Mouse (Mus musculus) embryonic facial prominence, embryonic 10.5 days (tissue): ENCODE data around the gene Otub2. TPM values are rescaled to one million over a fixed set of nuclear protein-coding genes. Genes with fewer than 3 reads are reported as not detected.
"Not testable (repeated sequence)": the region's sequence is repeated elsewhere in the genome, so short reads cannot be mapped to it uniquely, and the experiment has no call there.

ENCODE experiments used
- DNase-seq: peaks from one replicate; pipeline ENCODE4 v3.0.0-alpha.2; 2017; ENCODE audit warnings: low spot score
- H3K27ac ChIP-seq: fragments of 300-500 bp; sonication (generic); replicated peaks from 2 replicates; pipeline ENCODE4 v1.5.1; 2016; ENCODE audit warnings: mild to moderate bottlenecking
- H3K27me3 ChIP-seq: fragments of 300-500 bp; sonication (generic); replicated peaks from 2 replicates; pipeline ENCODE4 v1.6.1; 2016; ENCODE audit warnings: low read depth, mild to moderate bottlenecking; ENCODE audit not compliant: poor library complexity, severe bottlenecking
- H3K36me3 ChIP-seq: fragments of 300-500 bp; sonication (generic); replicated peaks from 2 replicates; pipeline ENCODE4 v1.6.1; 2016; ENCODE audit warnings: mild to moderate bottlenecking, moderate library complexity
- H3K4me1 ChIP-seq: fragments of 300-500 bp; sonication (generic); 2 replicates; pipeline ENCODE4 v1.6.1; 2016
- H3K4me3 ChIP-seq: fragments of 300-500 bp; sonication (generic); 2 replicates; pipeline ENCODE4 v1.5.1; 2016; ENCODE audit warnings: mild to moderate bottlenecking, moderate library complexity
- H3K9me3 ChIP-seq: fragments of 300-500 bp; sonication (generic); 2 replicates; pipeline ENCODE4 v1.6.1; 2016; ENCODE audit warnings: mild to moderate bottlenecking
- WGBS: fragments of 180-500 bp; shearing (Covaris S2); methylation state at CpG from one replicate; pipeline ENCODE4 v1.1.7; 2016; 5-methylcytosine and 5-hydroxymethylcytosine counted together
- polyA plus RNA-seq: library from polyadenylated mRNA; unstranded; fragments of >200 nt; fragmentation: Nextera tagmentation; extraction: Ambion mirVana; gene quantifications from 2 replicates; pipeline ENCODE4 v1.2.1, GENCODE M21; 2016

Otub2 gene
- polyA plus RNA-seq, 1 experiment from 2014 or later: 8.7 TPM

DNA sequence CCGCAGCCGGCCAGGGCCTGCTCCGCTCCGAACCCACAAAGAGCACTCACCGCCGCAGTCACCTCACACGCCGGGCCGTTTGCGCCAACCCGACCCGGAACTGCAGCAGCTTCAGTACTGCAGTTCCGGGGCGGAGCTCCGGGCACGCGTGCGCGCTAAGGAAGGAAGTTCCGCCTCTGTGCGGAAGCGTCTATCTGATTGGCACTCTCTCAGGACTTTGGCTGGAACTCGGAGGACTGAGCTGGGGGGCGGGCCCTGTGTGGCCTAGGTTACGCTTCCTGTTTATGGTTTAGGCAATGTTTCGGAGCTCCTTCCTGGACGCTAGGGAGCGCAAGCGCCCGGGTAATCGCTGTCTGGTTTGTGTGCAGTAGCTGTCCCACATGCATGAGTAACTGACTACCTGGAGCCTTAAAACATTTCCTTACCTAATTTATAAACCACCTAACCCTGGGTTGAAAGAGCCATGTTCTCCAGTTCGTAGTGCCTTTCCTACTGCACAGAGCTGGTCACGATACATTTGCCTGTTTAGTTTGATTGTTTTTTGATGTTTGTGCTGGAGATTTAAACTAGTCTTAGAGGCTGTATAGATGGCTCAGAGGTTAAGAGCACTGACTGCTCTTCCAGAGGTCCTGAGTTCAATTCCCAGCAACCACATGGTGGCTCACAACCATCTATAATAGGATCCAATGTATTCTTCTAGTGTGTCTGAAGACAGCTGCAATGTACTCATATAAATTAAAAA lies 37.4 kb downstream of the Otub2 start, which contains the start of gene Ddx24:
Gene Ddx24, minus strand, starts transcription at position 102 of the 742 bp plus-strand sequence.
- Histone ChIP-seq H3K9me3 (no peaks in the 10 kb centered on the region), H3K27ac (peak within 1 kb of the TSS; percentile 87), H3K4me1 (peaks cover 26% of the 10 kb centered on the region), H3K4me3 (peak within 1 kb of the TSS; percentile 97), H3K27me3 (no peaks in the 10 kb centered on the region), H3K36me3 (peaks cover 26% of the 10 kb centered on the region)
- DNase-seq: peak; percentile 99
- 2% methylated on average over 33 of the region's 33 CpGs for WGBS

DNA sequence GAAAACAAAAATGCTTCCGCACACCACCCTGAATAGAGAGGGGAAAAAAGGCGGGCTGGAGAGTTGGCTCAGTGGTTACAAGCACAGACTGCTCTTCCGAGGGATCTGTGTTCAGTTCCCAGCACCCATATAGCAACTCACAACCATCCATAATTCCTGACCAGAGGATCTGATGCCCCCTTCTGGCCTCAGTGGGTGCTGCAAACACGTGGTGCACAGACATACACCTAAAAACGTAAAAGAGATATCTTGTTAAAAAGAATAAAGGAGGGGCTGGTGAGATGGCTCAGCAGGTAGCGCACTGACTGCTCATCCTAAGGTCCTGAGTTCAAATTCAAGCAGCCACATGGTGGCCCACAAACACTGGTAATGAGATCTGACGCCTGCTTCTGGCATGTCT lies 38.2 kb downstream of the Otub2 start:
- H3K4me3 ChIP-seq: no peak overlapping the region
- no peak overlapping the region for H3K27ac ChIP-seq
- H3K27me3 ChIP-seq: no peaks in the 10 kb centered on the region
- peaks cover 20% of the 10 kb centered on the region for H3K36me3 ChIP-seq
- WGBS: 87% methylated on average over 7 of the region's 7 CpGs
- H3K9me3 ChIP-seq: no peaks in the 10 kb centered on the region
- peaks cover 22% of the 10 kb centered on the region for H3K4me1 ChIP-seq
- DNase-seq: no peak

DNA sequence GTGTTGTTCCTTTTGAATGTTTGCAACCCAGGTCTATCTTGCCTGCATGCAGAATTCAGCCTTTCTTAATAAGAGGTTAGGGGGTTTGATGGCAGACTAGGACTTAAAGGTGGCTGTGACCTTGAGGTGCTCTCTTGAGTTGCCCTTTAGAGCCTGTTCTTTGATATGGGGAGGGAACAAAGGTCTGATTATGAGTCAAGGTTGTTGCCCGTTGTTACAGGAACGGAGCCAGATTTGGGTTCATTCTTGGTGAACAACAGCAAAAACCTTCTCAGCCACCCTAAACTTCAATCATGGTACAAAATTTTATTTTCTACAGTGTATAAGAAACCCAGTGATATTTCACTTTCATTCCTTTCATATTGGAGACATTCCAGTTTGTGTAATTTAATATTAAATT lies 44.9 kb downstream of the Otub2 start:
- no peaks in the 10 kb centered on the region for H3K9me3 ChIP-seq
- no peak overlapping the region for H3K27ac ChIP-seq
- H3K36me3 ChIP-seq: no peaks in the 10 kb centered on the region
- peaks cover 5% of the 10 kb centered on the region; the same call in 1 of the 2 replicates for H3K4me1 ChIP-seq
- DNase-seq: no peak
- 94% methylated on average over 2 of the region's 2 CpGs for WGBS
- H3K27me3 ChIP-seq: no peaks in the 10 kb centered on the region
- no peak overlapping the region for H3K4me3 ChIP-seq

DNA sequence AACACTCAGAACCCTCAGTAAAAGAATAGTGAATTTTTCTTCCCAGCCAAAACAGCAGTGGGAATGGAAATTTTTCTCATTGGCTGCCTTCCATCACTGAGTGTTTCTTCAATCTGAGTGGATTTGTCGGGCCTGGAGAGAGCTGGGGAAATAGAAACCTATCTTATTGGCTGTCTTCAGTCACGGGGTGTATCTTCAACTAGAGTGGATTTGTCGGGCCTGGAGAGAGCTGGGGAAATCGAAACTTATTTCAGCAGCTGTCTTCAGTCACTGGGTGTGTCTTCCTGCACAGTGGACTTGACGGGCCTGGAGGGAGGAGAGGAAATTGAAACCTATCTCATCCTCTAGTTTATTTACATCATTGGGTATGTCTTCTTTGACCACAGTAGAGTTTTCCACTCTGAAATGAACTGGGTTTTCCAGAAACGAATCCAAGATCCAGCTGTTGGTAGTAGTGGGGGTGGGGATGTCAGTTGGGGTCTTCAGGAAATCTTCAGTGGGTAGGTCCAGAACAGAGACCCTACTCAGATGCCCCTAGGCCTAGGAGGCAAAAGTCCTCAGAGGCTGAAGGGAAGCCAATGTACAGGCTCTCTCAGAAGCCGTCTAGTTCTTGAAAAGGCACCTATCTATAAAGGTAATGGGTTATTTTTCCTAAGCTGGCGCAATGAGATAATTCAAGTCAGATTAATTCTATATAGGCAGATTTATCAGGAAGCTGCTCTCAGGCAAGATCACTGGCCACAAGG lies 45.7 kb downstream of the Otub2 start, which contains the start of gene Ifi27:
Gene Ifi27, plus strand, starts transcription at position 226 of the 746 bp plus-strand sequence.
- WGBS: 75% methylated on average over 8 of the region's 8 CpGs
- Histone ChIP-seq H3K4me1 (peaks cover 5% of the 10 kb centered on the region; the same call in 1 of the 2 replicates), H3K27me3 (no peaks in the 10 kb centered on the region), H3K9me3 (no peaks in the 10 kb centered on the region), H3K27ac (no peak within 1 kb of the TSS), H3K36me3 (no peaks in the 10 kb centered on the region), H3K4me3 (no peak within 1 kb of the TSS)
- DNase-seq: no peak

DNA sequence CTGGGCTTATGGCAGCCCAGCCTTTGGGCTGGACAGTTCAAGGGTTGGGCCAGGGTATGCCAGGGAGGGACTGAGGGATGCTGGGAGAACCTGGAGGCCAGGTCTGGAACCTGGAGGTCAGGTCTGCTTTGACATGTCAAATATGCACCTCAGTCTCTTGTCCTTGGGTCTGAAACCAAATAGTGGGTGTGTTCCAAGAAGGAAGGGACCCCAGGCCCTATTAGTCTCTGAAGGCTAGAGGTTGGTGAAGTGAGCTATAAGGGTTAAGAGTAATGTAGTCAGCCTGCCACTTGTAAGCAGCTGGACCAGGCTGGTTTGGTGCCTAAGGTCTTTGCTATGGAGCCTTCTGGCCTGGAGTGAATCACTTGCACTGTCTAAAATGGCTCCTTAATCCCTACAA lies 46.4 kb downstream of the Otub2 start:
- no peak overlapping the region for H3K27ac ChIP-seq
- no peaks in the 10 kb centered on the region for H3K36me3 ChIP-seq
- no peaks in the 10 kb centered on the region for H3K27me3 ChIP-seq
- H3K4me1 ChIP-seq: peaks cover 5% of the 10 kb centered on the region; the same call in 1 of the 2 replicates
- DNase-seq: no peak
- H3K9me3 ChIP-seq: no peaks in the 10 kb centered on the region
- H3K4me3 ChIP-seq: no peak overlapping the region

DNA sequence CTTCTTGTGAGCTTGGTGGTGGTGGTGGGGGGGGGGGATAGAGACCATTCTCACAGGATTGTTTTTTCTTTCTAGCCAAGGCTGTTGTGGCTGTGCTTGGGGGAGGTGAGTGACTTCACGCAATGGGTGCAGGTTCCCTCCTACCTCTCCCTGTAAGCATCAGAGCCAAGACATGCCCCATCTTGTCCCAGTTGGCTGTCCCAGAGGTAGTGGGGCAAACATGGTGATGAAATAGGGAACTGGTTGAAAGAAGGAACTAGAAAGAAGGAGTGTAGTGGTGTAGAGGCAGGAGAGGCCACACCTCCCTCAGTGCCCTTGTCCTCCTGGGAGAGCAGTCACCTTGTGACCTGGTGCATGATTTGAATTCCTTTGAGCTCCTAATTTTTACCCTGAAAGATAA lies 49.1 kb downstream of the Otub2 start:
- no peaks in the 10 kb centered on the region for H3K36me3 ChIP-seq
- WGBS: 88% methylated on average over 1 of the region's 1 CpGs
- DNase-seq: no peak

DNA sequence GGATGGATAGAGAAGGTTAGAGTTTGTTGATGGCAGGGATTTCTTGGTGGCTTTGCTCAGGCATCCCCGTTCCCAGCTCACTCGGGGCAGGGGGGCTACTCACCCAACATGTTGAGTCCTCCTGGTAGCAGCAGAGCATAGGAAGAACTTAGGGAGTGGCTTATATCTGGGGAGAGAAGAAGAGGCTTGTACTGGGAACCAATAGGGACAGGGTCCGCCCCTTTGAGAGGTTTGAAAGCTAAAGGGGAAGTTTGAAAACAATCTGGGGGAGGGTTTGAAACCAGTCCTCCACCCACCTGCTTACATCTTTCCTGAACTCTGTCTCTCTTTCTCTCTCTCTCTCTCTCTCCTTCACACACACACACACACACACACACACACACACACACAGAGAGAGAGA lies 55.0 kb downstream of the Otub2 start, which contains the start of gene Ifi27l2a:
Gene Ifi27l2a, minus strand, starts transcription at position 157 of the 400 bp plus-strand sequence.
- H3K36me3 ChIP-seq: no peaks in the 10 kb centered on the region
- WGBS: 59% methylated on average over 3 of the region's 3 CpGs
- H3K27ac ChIP-seq: no peak within 1 kb of the TSS
- no peaks in the 10 kb centered on the region for H3K27me3 ChIP-seq
- no peak for DNase-seq
- H3K9me3 ChIP-seq: no peaks in the 10 kb centered on the region
- H3K4me1 ChIP-seq: no peaks in the 10 kb centered on the region
- H3K4me3 ChIP-seq: no peak within 1 kb of the TSS

More for the DNA sequence above, 49.1 kb downstream of the Otub2 start:
- Histone ChIP-seq H3K27ac (no peak overlapping the region), H3K27me3 (no peaks in the 10 kb centered on the region), H3K9me3 (no peaks in the 10 kb centered on the region), H3K4me3 (no peak overlapping the region), H3K4me1 (peaks cover 5% of the 10 kb centered on the region; the same call in 1 of the 2 replicates)

DNA sequence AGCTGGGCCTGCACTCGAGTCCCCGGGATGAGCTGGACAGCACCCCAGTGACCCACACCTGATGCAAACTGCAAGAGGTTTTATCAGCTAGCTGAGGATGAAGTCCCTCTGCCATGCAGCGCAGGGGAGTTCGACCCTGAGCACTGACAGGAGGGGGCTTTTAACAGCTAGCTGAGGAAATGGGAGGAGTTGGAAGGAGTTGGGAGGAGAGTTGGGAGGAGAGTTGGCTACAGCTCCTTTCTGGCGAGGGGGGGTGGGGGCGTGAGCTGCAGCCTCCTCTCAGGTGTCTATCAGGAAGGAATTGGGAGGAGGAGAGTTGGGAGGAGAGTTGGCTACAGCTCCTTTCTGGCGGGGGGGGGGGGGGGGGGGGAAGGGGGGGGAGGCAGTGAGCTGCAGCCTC lies 55.8 kb downstream of the Otub2 start:
- H3K4me3 ChIP-seq, H3K4me1 ChIP-seq, H3K27me3 ChIP-seq, H3K27ac ChIP-seq, H3K9me3 ChIP-seq, DNase-seq, H3K36me3 ChIP-seq: not testable (repeated sequence)
- WGBS: 42% methylated on average over 6 of the region's 7 CpGs

DNA sequence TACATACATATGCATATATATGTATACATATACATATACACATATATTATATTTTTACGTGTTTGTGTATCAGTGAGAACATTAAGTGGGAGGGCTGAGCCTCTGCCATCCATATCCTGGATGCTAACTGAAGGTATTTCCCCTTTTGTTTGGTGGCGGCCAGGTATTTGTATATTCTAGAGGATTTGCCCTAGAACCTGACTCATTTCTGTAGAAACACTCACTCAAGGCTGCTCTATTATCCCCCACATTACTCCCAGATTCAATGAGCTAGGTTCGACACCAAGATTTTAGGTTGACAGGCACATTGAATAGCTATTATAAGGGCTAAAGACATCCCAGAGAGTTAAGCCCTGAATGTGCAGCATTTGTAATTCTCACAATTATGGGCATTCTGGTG lies 56.6 kb downstream of the Otub2 start:
- Histone ChIP-seq H3K36me3 (no peaks in the 10 kb centered on the region), H3K4me1 (no peaks in the 10 kb centered on the region), H3K27ac (no peak overlapping the region), H3K9me3 (no peaks in the 10 kb centered on the region), H3K4me3 (no peak overlapping the region), H3K27me3 (no peaks in the 10 kb centered on the region)
- WGBS: 72% methylated on average over 3 of the region's 3 CpGs
- DNase-seq: no peak

DNA sequence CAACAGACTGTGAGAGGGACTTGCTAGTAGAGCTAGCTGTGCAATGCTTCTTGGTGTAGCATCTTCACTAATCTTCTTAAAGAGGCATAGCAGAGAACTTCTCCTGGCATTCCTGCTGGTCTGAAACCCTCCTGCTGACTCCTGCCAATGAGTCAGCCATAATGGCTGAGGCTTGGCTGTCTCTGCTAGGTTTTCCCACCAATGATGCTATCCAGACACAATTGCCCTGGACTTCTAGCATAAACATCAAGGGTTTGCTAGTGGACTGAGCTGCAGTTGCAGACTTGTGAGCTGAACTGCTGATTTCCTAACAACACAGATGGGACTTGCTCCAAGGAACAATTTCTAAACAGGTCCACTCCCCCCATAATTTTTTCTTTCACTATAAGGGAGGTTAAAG lies 64.9 kb downstream of the Otub2 start:
- Histone ChIP-seq H3K4me3 (no peak overlapping the region), H3K4me1 (no peaks in the 10 kb centered on the region), H3K27me3 (no peaks in the 10 kb centered on the region)

More for the DNA sequence above, 64.9 kb downstream of the Otub2 start:
- no peaks in the 10 kb centered on the region for H3K36me3 ChIP-seq
- no peaks in the 10 kb centered on the region for H3K9me3 ChIP-seq
- no peak for DNase-seq
- no peak overlapping the region for H3K27ac ChIP-seq
